Mouse (Mus musculus) hindbrain, embryonic 11.5 days (tissue): ENCODE measurements around the gene C130050O18Rik. TPM values are rescaled to one million over a fixed set of nuclear protein-coding genes. Genes with fewer than 3 reads are reported as not detected.
"Not testable (repeated sequence)": the region's sequence is repeated elsewhere in the genome, so short reads cannot be mapped to it uniquely, and the experiment has no call there.

ENCODE experiments used
- ATAC-seq: fragments of 200-750 bp; cut with Nextera tagmentation; 2 replicates; pipeline ENCODE4 v1.8.0; 2017; ENCODE audit warnings: mild to moderate bottlenecking, moderate TSS enrichment, moderate library complexity; ENCODE audit not compliant: low FRiP score
- DNase-seq: peaks from one replicate; pipeline ENCODE4 v3.0.0-alpha.2; 2015; ENCODE audit warnings: low spot score
- H3K27ac ChIP-seq: fragments of 300-500 bp; sonication (generic); 2 replicates; pipeline ENCODE4 v1.5.1; 2014; ENCODE audit warnings: mild to moderate bottlenecking, low read depth, low read length
- H3K27me3 ChIP-seq: fragments of 300-500 bp; sonication (generic); 2 replicates; pipeline ENCODE4 v1.6.1; 2014; ENCODE audit warnings: mild to moderate bottlenecking, low read length, moderate library complexity, mixed read lengths; ENCODE audit not compliant: control insufficient read depth, insufficient read depth
- H3K36me3 ChIP-seq: fragments of 300-500 bp; sonication (generic); 2 replicates; pipeline ENCODE4 v1.6.1; 2014; ENCODE audit warnings: mild to moderate bottlenecking, low read length, moderate library complexity, mixed read lengths; ENCODE audit not compliant: control insufficient read depth, insufficient read depth
- H3K4me1 ChIP-seq: fragments of 300-500 bp; sonication (generic); replicated peaks from 2 replicates; pipeline ENCODE4 v1.6.1; 2014; ENCODE audit warnings: low read length, mixed read lengths; ENCODE audit not compliant: control insufficient read depth, insufficient read depth
- H3K4me2 ChIP-seq: fragments of 300-500 bp; sonication (generic); replicated peaks from 2 replicates; pipeline ENCODE4 v1.6.1; 2014; ENCODE audit warnings: mild to moderate bottlenecking, low read depth, low read length
- H3K4me3 ChIP-seq: fragments of 300-500 bp; sonication (generic); 2 replicates; pipeline ENCODE4 v1.5.1; 2014; ENCODE audit warnings: low read depth, low read length
- H3K9ac ChIP-seq: fragments of 300-500 bp; sonication (generic); 2 replicates; pipeline ENCODE4 v1.6.1; 2014; ENCODE audit warnings: low read depth, low read length
- H3K9me3 ChIP-seq: fragments of 300-500 bp; sonication (generic); 2 replicates; pipeline ENCODE4 v1.6.1; 2016; ENCODE audit warnings: low read length; ENCODE audit not compliant: control insufficient read depth
- WGBS: fragments of 180-500 bp; shearing (Covaris S2); extraction: QIAGEN DNeasy Blood & Tissue Kit; methylation state at CpG from one replicate; pipeline ENCODE4 v1.1.7; 2014; 5-methylcytosine and 5-hydroxymethylcytosine counted together
- polyA plus RNA-seq: library from polyadenylated mRNA; unstranded; fragments of >200 nt; fragmentation: Nextera tagmentation; extraction: Ambion mirVana; gene quantifications from 2 replicates; pipeline ENCODE4 v1.2.1, GENCODE M21; 2014

Gene C130050O18Rik
- polyA plus RNA-seq, 1 experiment from 2014 or later: 0.11 TPM

- Histone ChIP-seq H3K27me3 (no peaks in the 10 kb centered on the region), H3K4me3 (no peak overlapping the region), H3K4me2 (no peak overlapping the region), H3K9me3 (no peaks in the 10 kb centered on the region), H3K9ac (no peak overlapping the region), H3K36me3 (no peaks in the 10 kb centered on the region), H3K4me1 (no peaks in the 10 kb centered on the region), H3K27ac (0 out of 2 replicates have a peak overlapping the region, but pooled peaks have one; percentile 7)
- DNase-seq: no peak
- ATAC-seq: no peak
- 79% methylated on average over 9 of the region's 9 CpGs for WGBS
These were observed 21.8 kb upstream of the C130050O18Rik start for GRCm38 (mm10) chr5:139383234-139383633.

- Histone ChIP-seq H3K4me1 (0 out of 2 replicates have a peak, but pooled peaks cover 2% of the 10 kb centered on the region), H3K9ac (no peak overlapping the region), H3K27me3 (no peaks in the 10 kb centered on the region), H3K4me3 (no peak overlapping the region), H3K4me2 (no peak overlapping the region), H3K36me3 (no peaks in the 10 kb centered on the region), H3K27ac (no peak overlapping the region), H3K9me3 (no peaks in the 10 kb centered on the region)
- no peak for ATAC-seq
- no peak for DNase-seq
- 69% methylated on average over 10 of the region's 10 CpGs for WGBS
These were observed 20.5 kb upstream of the C130050O18Rik start for GRCm38 (mm10) chr5:139384531-139384930.

DNA sequence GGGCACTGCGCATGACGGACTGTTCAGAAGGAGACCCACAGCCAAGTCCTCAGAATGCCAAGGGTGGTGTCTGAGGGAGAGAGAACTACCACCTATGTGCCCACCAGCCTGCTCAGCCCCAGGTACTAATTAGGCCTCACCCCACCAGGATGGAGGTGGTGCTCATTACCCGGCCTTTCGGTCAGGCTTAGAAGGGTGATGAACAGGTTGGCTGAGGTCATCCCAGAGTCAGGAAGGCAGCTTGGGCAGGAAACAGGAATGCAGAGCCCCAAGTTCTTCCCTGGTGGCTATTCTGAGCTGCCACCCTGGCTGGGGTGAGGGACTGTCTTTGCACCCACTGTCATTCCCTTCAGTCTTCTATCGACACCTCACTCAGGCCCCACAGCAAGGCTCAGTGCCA, 19.0 kb upstream of the C130050O18Rik start:
- ATAC-seq: no peak
- WGBS: 97% methylated on average over 5 of the region's 5 CpGs
- H3K36me3 ChIP-seq: no peaks in the 10 kb centered on the region
- H3K4me1 ChIP-seq: 0 out of 2 replicates have a peak, but pooled peaks cover 3% of the 10 kb centered on the region
- H3K27me3 ChIP-seq: no peaks in the 10 kb centered on the region
- H3K9ac ChIP-seq: no peak overlapping the region
- no peak overlapping the region for H3K4me2 ChIP-seq
- DNase-seq: no peak
- no peak overlapping the region for H3K27ac ChIP-seq
- H3K4me3 ChIP-seq: no peak overlapping the region
- H3K9me3 ChIP-seq: no peaks in the 10 kb centered on the region

DNA sequence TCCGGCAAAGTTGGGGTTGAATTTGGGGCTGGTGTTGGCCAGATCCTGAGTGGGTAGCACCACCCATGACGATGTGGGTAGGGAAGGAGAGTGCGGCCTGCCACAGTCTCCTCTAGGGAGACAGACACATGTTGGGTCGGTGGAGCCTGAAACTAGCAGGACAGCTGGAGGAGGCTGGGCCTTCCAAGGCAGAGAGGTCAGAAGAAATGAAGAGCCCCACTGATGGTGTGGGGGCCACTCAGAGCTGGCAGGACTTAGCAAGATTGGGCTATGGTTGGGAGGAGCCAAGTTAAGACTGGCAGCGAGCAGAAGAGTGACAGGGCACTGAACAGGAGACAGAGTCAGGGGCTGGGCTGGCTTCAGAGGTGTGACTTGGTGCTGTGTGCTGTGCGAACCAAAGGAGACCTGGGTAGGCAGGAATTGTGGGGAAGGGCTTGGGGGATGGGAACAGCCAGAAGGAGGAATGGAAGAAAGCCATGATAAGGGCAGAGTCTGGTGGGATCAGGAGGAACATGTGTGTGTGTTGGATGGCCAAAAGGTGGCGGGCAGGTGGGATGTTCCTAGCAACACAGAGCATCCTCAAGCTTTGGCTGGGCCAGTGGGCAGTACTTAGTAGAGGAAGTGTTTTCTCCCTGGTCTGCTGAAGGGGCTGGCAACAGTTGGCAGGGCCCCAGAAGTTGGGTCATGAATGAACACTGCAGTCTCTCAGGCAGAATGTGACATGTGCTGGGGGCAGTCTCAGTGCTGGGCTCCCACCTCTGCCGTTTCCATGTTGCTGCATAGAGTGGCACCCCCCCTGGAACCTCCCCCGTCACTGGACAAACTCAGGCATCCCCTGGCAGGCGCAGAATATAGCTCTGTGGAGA, 17.5 kb upstream of the C130050O18Rik start:
- no peak for DNase-seq
- no peak overlapping the region for H3K27ac ChIP-seq
- no peaks in the 10 kb centered on the region for H3K36me3 ChIP-seq
- no peak overlapping the region for H3K4me3 ChIP-seq
- H3K4me2 ChIP-seq: no peak overlapping the region
- WGBS: 85% methylated on average over 10 of the region's 10 CpGs
- 0 out of 2 replicates have a peak, but pooled peaks cover 3% of the 10 kb centered on the region for H3K4me1 ChIP-seq
- no peak for ATAC-seq
- no peaks in the 10 kb centered on the region; the same call in 1 of the 2 replicates for H3K27me3 ChIP-seq
- no peak overlapping the region for H3K9ac ChIP-seq
- no peaks in the 10 kb centered on the region for H3K9me3 ChIP-seq

GRCm38 (mm10) chr5:139388195-139388570, 16.9 kb upstream of the C130050O18Rik start:
- 87% methylated on average over 4 of the region's 4 CpGs for WGBS

GRCm38 (mm10) chr5:139388694-139389675, 16.1 kb upstream of the C130050O18Rik start:
- 0 out of 2 replicates have a peak, but pooled peaks cover 3% of the 10 kb centered on the region for H3K4me1 ChIP-seq
- H3K9me3 ChIP-seq: no peaks in the 10 kb centered on the region
- H3K4me2 ChIP-seq: no peak overlapping the region
- no peak overlapping the region for H3K4me3 ChIP-seq
- 70% methylated on average over 17 of the region's 17 CpGs for WGBS
- H3K27me3 ChIP-seq: no peaks in the 10 kb centered on the region; the same call in 1 of the 2 replicates
- ATAC-seq: no peak
- H3K27ac ChIP-seq: peak overlapping the region; percentile 30
- H3K36me3 ChIP-seq: no peaks in the 10 kb centered on the region
- DNase-seq: no peak
- no peak overlapping the region for H3K9ac ChIP-seq

More at GRCm38 (mm10) chr5:139388195-139388570, 16.9 kb upstream of the C130050O18Rik start:
- no peaks in the 10 kb centered on the region; the same call in 1 of the 2 replicates for H3K27me3 ChIP-seq
- H3K9me3 ChIP-seq: no peaks in the 10 kb centered on the region
- H3K4me1 ChIP-seq: 0 out of 2 replicates have a peak, but pooled peaks cover 3% of the 10 kb centered on the region
- no peak overlapping the region for H3K4me2 ChIP-seq
- DNase-seq: no peak
- H3K4me3 ChIP-seq: no peak overlapping the region
- H3K27ac ChIP-seq: peak overlapping the region; percentile 17; the same call in 1 of the 2 replicates
- no peaks in the 10 kb centered on the region for H3K36me3 ChIP-seq
- H3K9ac ChIP-seq: no peak overlapping the region
- no peak for ATAC-seq

DNA sequence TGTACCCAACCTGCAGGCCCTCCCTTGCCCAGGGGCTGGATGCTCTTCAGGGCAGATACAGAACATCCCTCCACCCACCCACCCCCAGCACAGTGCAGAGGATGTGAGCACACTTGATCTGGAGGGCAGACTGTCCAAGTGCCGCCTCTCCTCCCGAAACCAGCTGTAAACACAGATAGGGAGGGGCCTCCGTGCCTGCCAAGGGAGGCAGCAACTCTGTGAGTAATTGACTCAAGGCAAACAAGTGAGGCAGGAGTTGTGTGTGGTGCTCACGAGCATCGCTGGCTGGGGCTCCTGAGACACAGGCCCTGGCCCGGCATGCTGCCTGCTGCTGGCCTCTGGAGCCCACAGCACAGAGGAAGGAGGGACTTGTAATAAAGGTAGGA, 15.4 kb upstream of the C130050O18Rik start:
- Histone ChIP-seq H3K27ac (peak overlapping the region; percentile 30; the same call in 1 of the 2 replicates), H3K36me3 (no peaks in the 10 kb centered on the region), H3K4me2 (no peak overlapping the region), H3K9me3 (no peaks in the 10 kb centered on the region), H3K9ac (no peak overlapping the region; the same call in 1 of the 2 replicates), H3K4me1 (0 out of 2 replicates have a peak, but pooled peaks cover 3% of the 10 kb centered on the region), H3K4me3 (no peak overlapping the region), H3K27me3 (no peaks in the 10 kb centered on the region; the same call in 1 of the 2 replicates)
- ATAC-seq (no peak), DNase-seq (no peak)
- WGBS: 46% methylated on average over 6 of the region's 6 CpGs

- not testable (repeated sequence) for H3K27ac ChIP-seq, H3K9me3 ChIP-seq, H3K36me3 ChIP-seq, H3K9ac ChIP-seq, H3K27me3 ChIP-seq, H3K4me1 ChIP-seq, ATAC-seq, H3K4me3 ChIP-seq, H3K4me2 ChIP-seq, DNase-seq
- 81% methylated on average over 5 of the region's 5 CpGs for WGBS
These were observed 14.6 kb upstream of the C130050O18Rik start for GRCm38 (mm10) chr5:139390324-139391119.
